Comparison of ENCODE assay signal across 8 mouse cellular contexts in genomic region chr11:68623225-68623870, GRCm38 (mm10). TPM values are rescaled to one million over a fixed set of nuclear protein-coding genes. Genes with fewer than 3 reads are reported as not detected.
DNase-seq lines count a peak whose midpoint lies in the region; ATAC-seq and TF ChIP-seq lines count a peak whose summit lies in the region.

No protein-coding gene starts in this region.

- H3K4me3 ChIP-seq in heart, embryonic 11.5 days (ENCODE audit: low read depth, low read length), result peak overlapping the region; percentile 34
- H3K4me3 ChIP-seq in liver, adult 2 months (ENCODE audit: insufficient read depth, low read depth, low read length), result peak overlapping the region; percentile 5; the same call in 1 of the 2 replicates
- peak overlapping the region; percentile 18; the same call in 1 of the 2 replicates for H3K4me3 ChIP-seq in neural tube, embryonic 11.5 days (ENCODE audit: low read depth, low read length)

- peak overlapping the region; percentile 93 for H3K27ac ChIP-seq in heart, embryonic 11.5 days (ENCODE audit: low read depth, low read length)
- H3K27ac ChIP-seq in liver, adult 2 months (replicated peaks; ENCODE audit: insufficient read depth, low read depth, low read length), result no peak overlapping the region
- H3K27ac ChIP-seq in neural tube, embryonic 11.5 days (ENCODE audit: low read depth, low read length), result 0 out of 2 replicates have a peak overlapping the region, but pooled peaks have one; percentile 17

- TF ChIP-seq CTCF in liver, adult 2 months (IDR thresholded peaks at IDR 0.05; ENCODE audit: low read depth, low read length), result no peak

- DNase-seq in kidney, adult 11 months, result peak; percentile 30
- no peak for DNase-seq in kidney, adult 9 months
- DNase-seq in embryo, embryonic 10.5 days (ENCODE audit: low spot score), result peak; percentile 88
- peak; percentile 79 for DNase-seq in kidney, postnatal 14 days
- DNase-seq in liver, adult 2 months (ENCODE audit: extremely low read depth, low read depth, low spot score), result peak; percentile 18
- peak; percentile 73 for DNase-seq in neural tube, embryonic 11.5 days (ENCODE audit: low spot score)
- peak; percentile 32 to 55 for DNase-seq in thymus, postnatal 36 days

- no peaks in the 10 kb centered on the region for H3K9me3 ChIP-seq in heart, embryonic 11.5 days (replicated peaks; ENCODE audit: control insufficient read depth, low read length)
- H3K9me3 ChIP-seq in neural tube, embryonic 11.5 days (ENCODE audit: control insufficient read depth, low read length), result no peaks in the 10 kb centered on the region

- H3K9ac ChIP-seq in heart, embryonic 11.5 days (ENCODE audit: low read depth, low read length), result peak overlapping the region; percentile 64
- no peak overlapping the region for H3K9ac ChIP-seq in liver, adult 2 months (ENCODE audit: low read depth, low read length)
- H3K9ac ChIP-seq in neural tube, embryonic 11.5 days (ENCODE audit: low read length), result 0 out of 2 replicates have a peak overlapping the region, but pooled peaks have one; percentile 10

- peaks cover 16% of the 10 kb centered on the region for H3K4me1 ChIP-seq in heart, embryonic 11.5 days (ENCODE audit: control insufficient read depth, insufficient read depth, low read length)
- H3K4me1 ChIP-seq in liver, adult 2 months (ENCODE audit: control insufficient read depth, insufficient read depth, low read length), result no peaks in the 10 kb centered on the region
- H3K4me1 ChIP-seq in neural tube, embryonic 11.5 days (ENCODE audit: control insufficient read depth, insufficient read depth, low read length), result peaks cover 13% of the 10 kb centered on the region

- no peaks in the 10 kb centered on the region for H3K27me3 ChIP-seq in heart, embryonic 11.5 days (ENCODE audit: control insufficient read depth, insufficient read depth, low read length)
- peaks cover 3% of the 10 kb centered on the region; the same call in 1 of the 2 replicates for H3K27me3 ChIP-seq in liver, adult 2 months (ENCODE audit: control insufficient read depth, insufficient read depth, low read length)
- H3K27me3 ChIP-seq in neural tube, embryonic 11.5 days (ENCODE audit: control insufficient read depth, insufficient read depth, low read length), result no peaks in the 10 kb centered on the region

- H3K79me2 ChIP-seq in liver, adult 2 months (ENCODE audit: control insufficient read depth, insufficient read depth, low read length), result no peaks in the 10 kb centered on the region

- TF ChIP-seq POLR2A in liver, adult 2 months (IDR thresholded peaks at IDR 0.05; ENCODE audit: extremely low read depth, insufficient read depth, low read length), result no peak

- no peaks in the 10 kb centered on the region for H3K36me3 ChIP-seq in heart, embryonic 11.5 days (ENCODE audit: control insufficient read depth, insufficient read depth, low read length)
- H3K36me3 ChIP-seq in liver, adult 2 months (ENCODE audit: control insufficient read depth, insufficient read depth, low read length), result no peaks in the 10 kb centered on the region
- H3K36me3 ChIP-seq in neural tube, embryonic 11.5 days (ENCODE audit: control insufficient read depth, insufficient read depth, low read length), result no peaks in the 10 kb centered on the region

- ATAC-seq in heart, embryonic 11.5 days (replicated peaks; ENCODE audit: insufficient number of reproducible peaks, low FRiP score, low TSS enrichment), result peak; percentile 85
- no peak for ATAC-seq in neural tube, embryonic 11.5 days (ENCODE audit: insufficient read depth, low FRiP score, low TSS enrichment)

- peak overlapping the region; percentile 64 for H3K4me2 ChIP-seq in heart, embryonic 11.5 days
- peak overlapping the region; percentile 42 for H3K4me2 ChIP-seq in neural tube, embryonic 11.5 days (ENCODE audit: low read depth)

- 4% methylated on average over 13 of the region's 14 CpGs for WGBS in heart, embryonic 11.5 days (ENCODE audit: insufficient replicate concordance)
- 6% methylated on average over 14 of the region's 14 CpGs for WGBS in liver, adult 2 months
- WGBS in neural tube, embryonic 11.5 days, result 4% methylated on average over 14 of the region's 14 CpGs

RNA-seq across cellular contexts. Expression of gene Ccdc42, which starts 36.5 kb away (rescaled TPM):
- polyA plus RNA-seq in heart, embryonic 11.5 days (2014; fragmentation: Nextera tagmentation; extraction: Ambion mirVana), result 0.29 and 0.58 TPM in 2 replicates
- total RNA-seq in liver, adult 2 months (2014; rRNA removed), result not detected in 2 replicates
- not detected in 2 replicates for polyA plus RNA-seq in liver, adult 2 months (2012; rRNA removed)
- 1.4 and 2.3 TPM in 2 replicates for polyA plus RNA-seq in neural tube, embryonic 11.5 days (2014; fragmentation: Nextera tagmentation; extraction: Ambion mirVana)
